Mouse (Mus musculus): ENCODE results near the gene Lrrc47.

DNA sequence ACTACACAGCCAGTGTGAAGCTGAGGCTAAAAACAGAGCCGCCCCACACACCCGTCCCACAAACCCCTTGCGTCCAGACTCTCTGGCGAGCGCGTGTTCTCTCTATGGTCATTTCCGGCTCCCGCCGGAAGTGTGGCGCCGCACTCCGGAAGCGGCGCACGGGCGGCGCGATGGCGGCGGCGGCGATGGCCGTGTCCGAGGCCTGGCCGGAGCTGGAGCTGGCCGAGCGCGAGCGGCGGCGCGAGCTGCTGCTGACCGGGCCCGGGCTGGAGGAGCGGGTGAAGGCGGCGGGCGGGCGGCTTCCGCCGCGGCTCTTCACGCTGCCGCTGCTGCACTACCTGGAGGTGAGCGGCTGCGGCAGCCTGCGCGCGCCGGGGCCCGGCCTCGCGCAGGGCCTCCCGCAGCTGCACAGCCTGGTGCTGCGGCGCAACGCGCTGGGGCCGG is at the start of gene Lrrc47:
- TF ChIP-seq CTCF (IDR thresholded peaks at IDR 0.05; ENCODE audit: insufficient read depth, low read depth, low read length) (no peak), POLR2A (IDR thresholded peaks at IDR 0.05; ENCODE audit: insufficient read depth, low read depth, low read length) (peak; percentile 70)

Data from olfactory bulb, adult 2 months (tissue).